Mouse (Mus musculus) heart, embryonic 14.5 days (tissue): ENCODE data around the gene Wipf3. TPM values are rescaled to one million over a fixed set of nuclear protein-coding genes. Genes with fewer than 3 reads are reported as not detected.

Experiments used
- ATAC-seq: fragments of 200-750 bp; cut with Nextera tagmentation; 2 replicates; pipeline ENCODE4 v1.8.0; 2017; ENCODE audit warnings: low read depth, moderate TSS enrichment; ENCODE audit not compliant: insufficient number of reproducible peaks, insufficient read depth, low FRiP score
- H3K27ac ChIP-seq, 2 experiments: fragments of 200-500 bp in 1 of 2; fragments of 300-500 bp in 1 of 2; sonication (generic) in 1 of 2; replicated peaks in 1 of 2; 2 replicates each; pipeline ENCODE4 v1.5.1; 2012 to 2014; ENCODE audit warnings: low read depth in 2 of 2, low read length in 2 of 2, control low read depth in 1 of 2, mild to moderate bottlenecking in 1 of 2, mixed read lengths in 1 of 2; ENCODE audit not compliant: control insufficient read depth in 1 of 2, insufficient read depth in 1 of 2
- H3K27me3 ChIP-seq: fragments of 300-500 bp; sonication (generic); 2 replicates; pipeline ENCODE4 v1.6.1; 2014; ENCODE audit warnings: mild to moderate bottlenecking, low read length, control low read depth; ENCODE audit not compliant: control insufficient read depth, insufficient read depth
- H3K36me3 ChIP-seq: fragments of 300-500 bp; sonication (generic); 2 replicates; pipeline ENCODE4 v1.6.1; 2014; ENCODE audit warnings: mild to moderate bottlenecking, control low read depth, low read length, mixed read lengths; ENCODE audit not compliant: control insufficient read depth, insufficient read depth
- H3K4me1 ChIP-seq, 2 experiments: fragments of 200-500 bp in 1 of 2; fragments of 300-500 bp in 1 of 2; sonication (generic) in 1 of 2; 2 replicates each; pipeline ENCODE4 v1.6.1; 2012 to 2014; ENCODE audit warnings: low read length in 2 of 2, control low read depth in 1 of 2, mixed read lengths in 1 of 2; ENCODE audit not compliant: control insufficient read depth in 2 of 2, insufficient read depth in 2 of 2
- H3K4me2 ChIP-seq: fragments of 300-500 bp; sonication (generic); 2 replicates; pipeline ENCODE4 v1.6.1; 2014; ENCODE audit warnings: mild to moderate bottlenecking, low read length
- H3K4me3 ChIP-seq, 2 experiments: fragments of 200-500 bp in 1 of 2; fragments of 300-500 bp in 1 of 2; sonication (generic) in 1 of 2; 2 replicates each; pipeline ENCODE4 v1.5.1; 2012 to 2014; ENCODE audit warnings: low read length in 2 of 2, mild to moderate bottlenecking in 2 of 2, control low read depth in 1 of 2, low read depth in 1 of 2, moderate library complexity in 1 of 2; ENCODE audit not compliant: control insufficient read depth in 1 of 2, insufficient read depth in 1 of 2
- H3K9ac ChIP-seq: fragments of 300-500 bp; sonication (generic); 2 replicates; pipeline ENCODE4 v1.6.1; 2014; ENCODE audit warnings: mild to moderate bottlenecking, low read length
- H3K9me3 ChIP-seq: fragments of 300-500 bp; sonication (generic); 2 replicates; pipeline ENCODE4 v1.6.1; 2016; ENCODE audit warnings: low read length, control low read depth; ENCODE audit not compliant: control insufficient read depth
- WGBS: fragments of 180-500 bp; shearing (Covaris S2); extraction: QIAGEN DNeasy Blood & Tissue Kit; methylation state at CpG from one replicate; pipeline ENCODE4 v1.1.7; 2014; 5-methylcytosine and 5-hydroxymethylcytosine counted together
- polyA plus RNA-seq: library from polyadenylated mRNA; unstranded; fragments of >200 nt; fragmentation: Nextera tagmentation; extraction: Ambion mirVana; gene quantifications from 2 replicates; pipeline ENCODE4 v1.2.1, GENCODE M21; 2014

The Wipf3 gene
- polyA plus RNA-seq, 1 experiment from 2014 or later, result 6.9 TPM

GRCm38 (mm10) chr6:54509264-54509663 lies 79.9 kb downstream of the Wipf3 start:
- Histone ChIP-seq H3K36me3 (no peaks in the 10 kb centered on the region), H3K4me2 (no peak overlapping the region), H3K9me3 (no peaks in the 10 kb centered on the region), H3K27ac (no peak overlapping the region), H3K9ac (no peak overlapping the region), H3K4me1 (peaks cover 14 to 18% of the 10 kb centered on the region in 2 experiments), H3K27me3 (no peaks in the 10 kb centered on the region), H3K4me3 (no peak overlapping the region)
- ATAC-seq, result no peak
- WGBS, result 90% methylated on average over 13 of the region's 13 CpGs

DNA sequence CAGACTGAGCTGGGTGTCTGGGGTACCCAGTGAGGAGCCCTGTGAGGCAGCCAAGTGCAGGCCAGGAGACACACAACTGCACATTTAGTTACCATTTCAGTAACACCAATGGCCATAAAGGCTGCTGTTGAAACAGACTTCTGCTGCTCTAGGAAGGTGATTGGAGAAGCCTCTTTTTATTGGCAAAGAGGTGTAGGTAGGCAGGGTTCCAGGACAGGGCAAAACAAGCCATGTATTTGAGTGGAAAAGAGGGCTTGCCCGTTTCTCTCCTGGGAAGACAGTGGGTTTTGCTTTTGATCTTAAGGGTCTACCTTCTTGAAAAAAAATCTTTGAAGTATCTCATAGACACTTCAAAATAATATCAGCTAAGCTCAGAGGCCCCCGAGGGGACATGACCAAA lies 82.9 kb downstream of the Wipf3 start:
- no peak for ATAC-seq
- Histone ChIP-seq H3K4me1 (peaks cover 12 to 13% of the 10 kb centered on the region in 2 experiments), H3K27ac (no peak overlapping the region), H3K9ac (no peak overlapping the region), H3K4me3 (no peak overlapping the region), H3K36me3 (no peaks in the 10 kb centered on the region), H3K9me3 (no peaks in the 10 kb centered on the region), H3K4me2 (no peak overlapping the region), H3K27me3 (no peaks in the 10 kb centered on the region)
- 73% methylated on average over 2 of the region's 2 CpGs for WGBS

DNA sequence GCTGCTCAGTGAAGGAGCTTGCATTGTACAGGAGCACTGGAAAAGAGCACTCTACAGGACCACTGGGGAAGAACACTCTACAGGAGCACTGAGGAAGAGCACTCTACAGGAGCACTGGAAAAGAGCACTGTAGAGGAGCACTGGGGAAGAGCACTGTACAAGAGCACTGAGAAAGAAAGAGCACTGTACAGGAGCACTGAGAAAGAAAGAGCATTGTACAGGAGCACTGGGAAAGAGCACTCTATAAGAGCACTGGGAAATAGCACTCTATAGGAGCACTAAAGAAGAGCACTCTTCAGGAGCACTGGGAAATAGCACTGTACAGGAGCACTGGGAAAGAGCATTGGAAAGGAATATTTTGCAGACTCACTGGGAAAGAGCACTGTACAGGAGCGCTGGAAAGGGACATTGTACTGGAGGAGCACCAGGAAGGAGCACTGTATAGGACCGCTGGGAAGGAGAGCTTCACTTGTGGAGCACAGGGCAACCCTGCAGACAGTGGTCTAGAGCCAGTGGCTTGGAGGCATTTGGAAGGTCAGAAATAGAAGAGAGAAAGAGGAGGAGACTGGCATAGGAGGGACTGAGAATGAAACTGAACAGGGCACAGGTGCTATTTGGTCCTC lies 87.2 kb downstream of the Wipf3 start:
- no peak overlapping the region for H3K9ac ChIP-seq
- H3K9me3 ChIP-seq, result no peaks in the 10 kb centered on the region
- H3K4me2 ChIP-seq, result no peak overlapping the region
- no peak overlapping the region for H3K27ac ChIP-seq
- H3K4me1 ChIP-seq, result no peaks in the 10 kb centered on the region
- H3K36me3 ChIP-seq, result no peaks in the 10 kb centered on the region
- ATAC-seq, result no peak
- no peaks in the 10 kb centered on the region for H3K27me3 ChIP-seq
- 85% methylated on average over 2 of the region's 2 CpGs for WGBS
- no peak overlapping the region for H3K4me3 ChIP-seq

DNA sequence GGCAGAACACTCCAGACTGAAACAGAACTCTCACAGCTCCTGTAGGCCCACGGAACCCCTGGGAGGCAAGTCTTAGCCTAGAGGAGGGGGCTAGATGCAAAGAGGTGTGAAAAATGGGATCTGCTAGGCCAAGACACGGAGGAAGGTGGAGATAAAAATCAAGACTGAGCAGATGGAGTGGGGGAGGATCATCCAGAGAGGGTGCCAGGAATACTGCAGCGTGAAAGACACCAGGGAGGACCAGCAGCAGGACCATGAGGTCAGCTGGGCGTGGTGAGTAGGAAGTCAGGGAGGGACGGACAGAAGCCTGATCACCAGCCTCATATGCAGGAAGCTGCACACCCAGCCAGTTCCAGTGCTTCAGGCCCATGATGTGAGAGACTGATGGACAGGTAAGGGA lies 89.4 kb downstream of the Wipf3 start:
- no peak overlapping the region for H3K9ac ChIP-seq
- 62% methylated on average over 5 of the region's 5 CpGs for WGBS
- H3K27me3 ChIP-seq, result no peaks in the 10 kb centered on the region
- H3K4me3 ChIP-seq, result no peak overlapping the region
- no peaks in the 10 kb centered on the region for H3K4me1 ChIP-seq
- no peak overlapping the region for H3K27ac ChIP-seq
- ATAC-seq, result no peak
- no peaks in the 10 kb centered on the region for H3K36me3 ChIP-seq
- no peak overlapping the region for H3K4me2 ChIP-seq
- H3K9me3 ChIP-seq, result no peaks in the 10 kb centered on the region

DNA sequence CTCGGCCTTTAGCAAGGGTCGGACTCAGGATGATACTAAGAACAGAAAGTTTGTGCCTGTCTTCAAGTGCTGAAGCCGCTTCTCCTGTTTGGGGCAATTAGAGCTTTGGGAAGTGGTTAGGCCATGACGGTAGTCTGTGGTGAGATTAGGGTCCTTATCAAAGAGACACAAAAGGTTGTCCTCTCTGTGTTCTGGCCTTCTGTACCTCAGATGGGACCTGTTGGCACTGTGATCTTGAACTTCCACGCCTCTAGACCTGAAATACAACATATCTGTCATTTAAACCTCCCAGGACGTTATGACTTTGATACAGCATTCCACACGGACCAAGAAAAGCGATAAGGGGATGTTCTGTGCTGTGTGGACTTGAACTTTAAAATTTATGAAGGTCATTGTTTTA lies 99.3 kb downstream of the Wipf3 start:
- Histone ChIP-seq H3K4me1 (peaks cover 12 to 14% of the 10 kb centered on the region in 2 experiments), H3K9ac (no peak overlapping the region), H3K9me3 (no peaks in the 10 kb centered on the region), H3K27me3 (no peaks in the 10 kb centered on the region), H3K4me3 (no peak overlapping the region), H3K27ac (no peak overlapping the region), H3K36me3 (no peaks in the 10 kb centered on the region), H3K4me2 (no peak overlapping the region)
- WGBS, result 68% methylated on average over 8 of the region's 8 CpGs
- ATAC-seq, result no peak

DNA sequence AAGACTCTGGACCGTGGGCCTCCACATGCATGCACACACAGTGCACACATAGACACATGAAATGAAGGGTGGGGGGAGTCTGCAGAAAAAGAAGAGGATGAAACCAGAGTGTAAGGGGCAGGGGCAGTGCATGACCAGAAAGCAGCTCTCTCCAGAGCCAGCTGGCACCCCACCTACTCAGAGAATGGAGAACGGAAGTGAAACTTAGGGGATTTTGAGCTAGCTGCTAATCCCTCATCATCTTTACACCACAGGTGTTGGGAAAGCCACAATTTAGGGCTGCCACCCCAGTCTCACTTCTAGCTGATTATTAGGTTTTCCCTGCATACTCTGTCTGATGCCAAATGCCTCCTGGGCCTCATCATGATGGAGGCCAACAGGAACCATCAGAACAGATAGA lies 100.8 kb downstream of the Wipf3 start:
- Histone ChIP-seq H3K4me2 (no peak overlapping the region), H3K4me3 (no peak overlapping the region), H3K9me3 (no peaks in the 10 kb centered on the region), H3K36me3 (no peaks in the 10 kb centered on the region), H3K27me3 (no peaks in the 10 kb centered on the region), H3K27ac (no peak overlapping the region), H3K9ac (no peak overlapping the region), H3K4me1 (peaks cover 12 to 14% of the 10 kb centered on the region in 2 experiments)
- ATAC-seq, result no peak
- 96% methylated on average over 2 of the region's 2 CpGs for WGBS

DNA sequence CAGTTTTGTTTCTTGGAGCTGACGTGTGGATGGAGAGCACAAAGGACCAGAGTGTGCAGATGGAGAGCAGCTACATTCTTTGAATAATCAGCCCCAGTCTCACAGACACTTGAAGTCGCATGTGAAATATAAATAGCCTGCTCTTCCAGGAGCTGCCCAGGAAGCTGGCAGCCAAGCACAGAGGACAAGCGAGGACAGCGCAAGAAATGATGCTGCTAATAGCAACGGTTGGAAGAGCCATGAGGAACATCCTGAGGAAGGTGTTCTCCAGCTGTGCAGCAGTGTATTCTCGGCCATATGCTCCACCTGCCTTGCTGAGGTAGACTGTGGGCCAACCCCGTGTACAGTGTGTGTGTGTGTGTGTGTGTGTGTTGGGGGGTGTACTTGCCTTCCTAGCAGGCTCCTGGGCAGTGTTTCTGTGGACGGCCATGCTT lies 101.7 kb downstream of the Wipf3 start:
- Histone ChIP-seq H3K27ac (no peak overlapping the region), H3K4me1 (peaks cover 12 to 14% of the 10 kb centered on the region in 2 experiments), H3K9me3 (no peaks in the 10 kb centered on the region), H3K4me3 (no peak overlapping the region), H3K4me2 (peak overlapping the region; percentile 7), H3K9ac (no peak overlapping the region), H3K36me3 (no peaks in the 10 kb centered on the region), H3K27me3 (no peaks in the 10 kb centered on the region)
- no peak; the same call in 1 of the 2 replicates for ATAC-seq
- 29% methylated on average over 8 of the region's 8 CpGs for WGBS

DNA sequence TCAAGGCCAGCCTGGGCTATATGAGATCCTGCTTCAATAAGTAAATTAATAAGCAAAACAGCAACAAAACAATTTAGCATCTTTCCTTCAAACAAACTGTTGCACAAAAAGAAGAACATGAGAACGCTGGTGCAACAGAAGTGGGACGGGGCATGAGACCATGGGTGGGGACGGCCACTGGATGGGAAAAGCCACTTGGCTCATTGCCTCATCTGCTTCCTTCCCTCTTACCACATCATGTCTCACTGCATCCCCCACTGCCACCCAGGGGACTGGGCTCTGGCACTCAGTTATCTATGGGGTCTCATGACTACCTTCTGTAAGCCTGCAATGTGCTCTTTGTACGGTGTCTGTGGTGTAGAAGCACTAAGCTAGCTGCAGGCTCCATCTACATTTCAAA lies 106.1 kb downstream of the Wipf3 start:
- Histone ChIP-seq H3K27ac (no peak overlapping the region), H3K4me3 (no peak overlapping the region), H3K27me3 (no peaks in the 10 kb centered on the region), H3K4me2 (no peak overlapping the region), H3K9ac (no peak overlapping the region), H3K4me1 (peaks cover 17 to 18% of the 10 kb centered on the region in 2 experiments), H3K36me3 (no peaks in the 10 kb centered on the region), H3K9me3 (no peaks in the 10 kb centered on the region)
- ATAC-seq, result no peak
- 70% methylated on average over 4 of the region's 4 CpGs for WGBS
